Mouse (Mus musculus) neural tube, embryonic 14.5 days (tissue): ENCODE measurements around the gene Dync2li1. TPM values are rescaled to one million over a fixed set of nuclear protein-coding genes. Genes with fewer than 3 reads are reported as not detected.
A peak's percentile ranks its signal among the peaks of the same experiment; 100 is the strongest.

Experiments
- ATAC-seq: fragments of 200-750 bp; cut with Nextera tagmentation; 2 replicates; pipeline ENCODE4 v1.8.0; 2017; ENCODE audit warnings: low read depth, mild to moderate bottlenecking, moderate TSS enrichment, moderate library complexity
- H3K27ac ChIP-seq: fragments of 300-500 bp; sonication (generic); 2 replicates; pipeline ENCODE4 v1.5.1; 2014; ENCODE audit warnings: low read depth, mild to moderate bottlenecking, control low read depth, low read length, moderate library complexity, mixed read lengths
- H3K27me3 ChIP-seq: fragments of 300-500 bp; sonication (generic); 2 replicates; pipeline ENCODE4 v1.6.1; 2014; ENCODE audit warnings: low read length; ENCODE audit not compliant: control insufficient read depth, insufficient read depth
- H3K36me3 ChIP-seq: fragments of 300-500 bp; sonication (generic); 2 replicates; pipeline ENCODE4 v1.6.1; 2014; ENCODE audit warnings: low read length, mixed read lengths; ENCODE audit not compliant: control insufficient read depth, insufficient read depth
- H3K4me1 ChIP-seq: fragments of 300-500 bp; sonication (generic); 2 replicates; pipeline ENCODE4 v1.6.1; 2014; ENCODE audit warnings: low read length; ENCODE audit not compliant: control insufficient read depth, insufficient read depth
- H3K4me2 ChIP-seq: fragments of 300-500 bp; sonication (generic); 2 replicates; pipeline ENCODE4 v1.6.1; 2014; ENCODE audit warnings: mild to moderate bottlenecking, low read depth, low read length, control low read depth
- H3K4me3 ChIP-seq: fragments of 300-500 bp; sonication (generic); 2 replicates; pipeline ENCODE4 v1.5.1; 2014; ENCODE audit warnings: low read depth, low read length, control low read depth, mixed read lengths
- H3K9ac ChIP-seq: fragments of 300-500 bp; sonication (generic); replicated peaks from 2 replicates; pipeline ENCODE4 v1.6.1; 2014; ENCODE audit warnings: low read depth, mild to moderate bottlenecking, control low read depth, low read length, mixed read lengths
- H3K9me3 ChIP-seq: fragments of 300-500 bp; sonication (generic); 2 replicates; pipeline ENCODE4 v1.6.1; 2016; ENCODE audit warnings: low read length; ENCODE audit not compliant: control insufficient read depth
- WGBS: fragments of 180-500 bp; shearing (Covaris S2); extraction: QIAGEN DNeasy Blood & Tissue Kit; methylation state at CpG from one replicate; pipeline ENCODE4 v1.1.7; 2014; 5-methylcytosine and 5-hydroxymethylcytosine counted together
- polyA plus RNA-seq: library from polyadenylated mRNA; unstranded; fragments of >200 nt; fragmentation: Nextera tagmentation; extraction: Ambion mirVana; gene quantifications from 2 replicates; pipeline ENCODE4 v1.2.1, GENCODE M21; 2014

The Dync2li1 gene
- 32.1 TPM in 2 replicates for polyA plus RNA-seq

- peak within 1 kb of the TSS; percentile 57 for H3K4me3 ChIP-seq
- peaks cover 4% of the 10 kb centered on the region; the same call in 1 of the 2 replicates for H3K4me1 ChIP-seq
- peak; percentile 99 for ATAC-seq
- H3K4me2 ChIP-seq, result peak within 1 kb of the TSS; percentile 62
- H3K27ac ChIP-seq, result peak within 1 kb of the TSS; percentile 67; the same call in 1 of the 2 replicates
- H3K27me3 ChIP-seq, result no peaks in the 10 kb centered on the region
- H3K36me3 ChIP-seq, result no peaks in the 10 kb centered on the region
- under 1% methylated on average over 25 of the region's 25 CpGs for WGBS
- no peaks in the 10 kb centered on the region for H3K9me3 ChIP-seq
- H3K9ac ChIP-seq, result peak within 1 kb of the TSS; percentile 68
These were observed at the start of gene Dync2li1 for GRCm38 (mm10) chr17:84626276-84626856. Gene Dync2li1 (plus strand): TSS chr17:84626496.

GRCm38 (mm10) chr17:84576621-84577293 lies 49.5 kb upstream of the Dync2li1 start:
- 81% methylated on average over 16 of the region's 16 CpGs for WGBS
- no peak for ATAC-seq
- H3K27me3 ChIP-seq, result no peaks in the 10 kb centered on the region

GRCm38 (mm10) chr17:84579249-84579648 lies 47.0 kb upstream of the Dync2li1 start:
- H3K9ac ChIP-seq, result no peak overlapping the region
- no peak overlapping the region for H3K4me2 ChIP-seq
- no peak overlapping the region for H3K4me3 ChIP-seq
- 88% methylated on average over 8 of the region's 8 CpGs for WGBS
- H3K4me1 ChIP-seq, result no peaks in the 10 kb centered on the region
- H3K36me3 ChIP-seq, result no peaks in the 10 kb centered on the region
- no peak for ATAC-seq
- no peak overlapping the region for H3K27ac ChIP-seq
- H3K27me3 ChIP-seq, result no peaks in the 10 kb centered on the region
- H3K9me3 ChIP-seq, result no peaks in the 10 kb centered on the region

More at GRCm38 (mm10) chr17:84576621-84577293, 49.5 kb upstream of the Dync2li1 start:
- Histone ChIP-seq H3K27ac (no peak overlapping the region), H3K9me3 (no peaks in the 10 kb centered on the region), H3K4me3 (no peak overlapping the region), H3K9ac (no peak overlapping the region), H3K36me3 (no peaks in the 10 kb centered on the region), H3K4me2 (no peak overlapping the region), H3K4me1 (no peaks in the 10 kb centered on the region)

- no peak for ATAC-seq
- WGBS, result 81% methylated on average over 10 of the region's 10 CpGs
- H3K27ac ChIP-seq, result no peak overlapping the region
- H3K9ac ChIP-seq, result no peak overlapping the region
- no peaks in the 10 kb centered on the region for H3K36me3 ChIP-seq
- H3K4me3 ChIP-seq, result no peak overlapping the region
- H3K9me3 ChIP-seq, result no peaks in the 10 kb centered on the region
- no peak overlapping the region for H3K4me2 ChIP-seq
- no peaks in the 10 kb centered on the region for H3K27me3 ChIP-seq
- no peaks in the 10 kb centered on the region for H3K4me1 ChIP-seq
These were observed 46.5 kb upstream of the Dync2li1 start for GRCm38 (mm10) chr17:84579817-84580216.

- no peak for ATAC-seq
- 70% methylated on average over 8 of the region's 8 CpGs for WGBS
These were observed 45.5 kb upstream of the Dync2li1 start for GRCm38 (mm10) chr17:84580821-84581220.

GRCm38 (mm10) chr17:84581740-84582414 lies 44.4 kb upstream of the Dync2li1 start:
- Histone ChIP-seq H3K4me1 (no peaks in the 10 kb centered on the region), H3K9ac (no peak overlapping the region), H3K4me2 (no peak overlapping the region), H3K27me3 (no peaks in the 10 kb centered on the region), H3K36me3 (no peaks in the 10 kb centered on the region), H3K9me3 (no peaks in the 10 kb centered on the region), H3K27ac (no peak overlapping the region), H3K4me3 (no peak overlapping the region)
- 76% methylated on average over 8 of the region's 8 CpGs for WGBS
- no peak for ATAC-seq

More at GRCm38 (mm10) chr17:84580821-84581220, 45.5 kb upstream of the Dync2li1 start:
- Histone ChIP-seq H3K9me3 (no peaks in the 10 kb centered on the region), H3K27ac (no peak overlapping the region), H3K9ac (no peak overlapping the region), H3K4me3 (no peak overlapping the region), H3K36me3 (no peaks in the 10 kb centered on the region), H3K4me1 (no peaks in the 10 kb centered on the region), H3K4me2 (no peak overlapping the region), H3K27me3 (no peaks in the 10 kb centered on the region)

GRCm38 (mm10) chr17:84584107-84584506 lies 42.2 kb upstream of the Dync2li1 start:
- H3K27ac ChIP-seq, result no peak overlapping the region
- WGBS, result 47% methylated on average over 9 of the region's 9 CpGs
- ATAC-seq, result no peak
- no peak overlapping the region for H3K4me3 ChIP-seq
- no peaks in the 10 kb centered on the region for H3K36me3 ChIP-seq
- H3K27me3 ChIP-seq, result no peaks in the 10 kb centered on the region
- no peak overlapping the region for H3K4me2 ChIP-seq
- no peaks in the 10 kb centered on the region for H3K9me3 ChIP-seq
- no peaks in the 10 kb centered on the region for H3K4me1 ChIP-seq
- no peak overlapping the region for H3K9ac ChIP-seq

- H3K27ac ChIP-seq, result no peak overlapping the region
- H3K36me3 ChIP-seq, result no peaks in the 10 kb centered on the region
- H3K4me3 ChIP-seq, result no peak overlapping the region
- ATAC-seq, result no peak
- no peak overlapping the region for H3K4me2 ChIP-seq
- H3K9me3 ChIP-seq, result no peaks in the 10 kb centered on the region
- no peak overlapping the region for H3K9ac ChIP-seq
- WGBS, result 83% methylated on average over 8 of the region's 8 CpGs
- no peaks in the 10 kb centered on the region for H3K4me1 ChIP-seq
- H3K27me3 ChIP-seq, result no peaks in the 10 kb centered on the region
These were observed 41.2 kb upstream of the Dync2li1 start for GRCm38 (mm10) chr17:84585104-84585503.

GRCm38 (mm10) chr17:84590065-84590464 lies 36.2 kb upstream of the Dync2li1 start:
- no peaks in the 10 kb centered on the region for H3K36me3 ChIP-seq
- no peak overlapping the region for H3K9ac ChIP-seq
- H3K4me2 ChIP-seq, result no peak overlapping the region
- no peaks in the 10 kb centered on the region for H3K27me3 ChIP-seq
- H3K9me3 ChIP-seq, result no peaks in the 10 kb centered on the region
- H3K4me1 ChIP-seq, result no peaks in the 10 kb centered on the region
- H3K4me3 ChIP-seq, result no peak overlapping the region
- H3K27ac ChIP-seq, result no peak overlapping the region
- WGBS, result 95% methylated on average over 7 of the region's 7 CpGs
- ATAC-seq, result no peak
